Mouse (Mus musculus) kidney, adult 2 months (tissue): ENCODE measurements around the gene Acss1. TPM values are rescaled to one million over a fixed set of nuclear protein-coding genes. Genes with fewer than 3 reads are reported as not detected.

Source experiments
- DNase-seq: peaks from one replicate; pipeline ENCODE4 v3.0.0; 2021
- H3K27ac ChIP-seq: fragments of 200-500 bp; 2 replicates; pipeline ENCODE4 v1.5.1; 2012; ENCODE audit warnings: low read depth, low read length, control low read depth, inconsistent platforms; ENCODE audit not compliant: insufficient read depth
- H3K27me3 ChIP-seq: fragments of 200-500 bp; replicated peaks from 2 replicates; pipeline ENCODE4 v1.6.1; 2012; ENCODE audit warnings: mild to moderate bottlenecking, moderate library complexity, low read length, inconsistent platforms; ENCODE audit not compliant: control insufficient read depth, insufficient read depth
- H3K36me3 ChIP-seq: fragments of 200-500 bp; 2 replicates; pipeline ENCODE4 v1.6.1; 2012; ENCODE audit warnings: mild to moderate bottlenecking, moderate library complexity, low read length, inconsistent platforms; ENCODE audit not compliant: control insufficient read depth, insufficient read depth
- H3K4me1 ChIP-seq: fragments of 200-500 bp; 2 replicates; pipeline ENCODE4 v1.6.1; 2011; ENCODE audit warnings: low read length; ENCODE audit not compliant: control insufficient read depth, insufficient read depth
- H3K4me3 ChIP-seq: fragments of 200-500 bp; 2 replicates; pipeline ENCODE4 v1.5.1; 2011; ENCODE audit warnings: mild to moderate bottlenecking, low read depth, low read length, control low read depth; ENCODE audit not compliant: insufficient read depth
- CTCF ChIP-seq: fragments of 200-500 bp; conservative IDR thresholded peaks from 2 replicates; pipeline ENCODE4 v1.5.1; 2011; ENCODE audit warnings: low read depth, mild to moderate bottlenecking, control low read depth, low read length, moderate library complexity, mixed read lengths; ENCODE audit not compliant: insufficient read depth, insufficient read length
- POLR2A ChIP-seq: fragments of 200-500 bp; IDR thresholded peaks from one replicate; pipeline ENCODE4 v1.6.1; 2011; ENCODE audit warnings: low read depth, low read length, control low read depth
- WGBS: fragments of 180-500 bp; shearing (Covaris S2); methylation state at CpG from one replicate; pipeline ENCODE4 v1.1.7; 2018; 5-methylcytosine and 5-hydroxymethylcytosine counted together
- polyA plus RNA-seq: library from polyadenylated mRNA; depleted of rRNA; stranded (reverse); fragments of >200 nt; gene quantifications from 2 replicates; pipeline ENCODE4 v1.2.3, GENCODE M21; 2012

Acss1 gene
- polyA plus RNA-seq, 1 experiment: 461 TPM

DNA sequence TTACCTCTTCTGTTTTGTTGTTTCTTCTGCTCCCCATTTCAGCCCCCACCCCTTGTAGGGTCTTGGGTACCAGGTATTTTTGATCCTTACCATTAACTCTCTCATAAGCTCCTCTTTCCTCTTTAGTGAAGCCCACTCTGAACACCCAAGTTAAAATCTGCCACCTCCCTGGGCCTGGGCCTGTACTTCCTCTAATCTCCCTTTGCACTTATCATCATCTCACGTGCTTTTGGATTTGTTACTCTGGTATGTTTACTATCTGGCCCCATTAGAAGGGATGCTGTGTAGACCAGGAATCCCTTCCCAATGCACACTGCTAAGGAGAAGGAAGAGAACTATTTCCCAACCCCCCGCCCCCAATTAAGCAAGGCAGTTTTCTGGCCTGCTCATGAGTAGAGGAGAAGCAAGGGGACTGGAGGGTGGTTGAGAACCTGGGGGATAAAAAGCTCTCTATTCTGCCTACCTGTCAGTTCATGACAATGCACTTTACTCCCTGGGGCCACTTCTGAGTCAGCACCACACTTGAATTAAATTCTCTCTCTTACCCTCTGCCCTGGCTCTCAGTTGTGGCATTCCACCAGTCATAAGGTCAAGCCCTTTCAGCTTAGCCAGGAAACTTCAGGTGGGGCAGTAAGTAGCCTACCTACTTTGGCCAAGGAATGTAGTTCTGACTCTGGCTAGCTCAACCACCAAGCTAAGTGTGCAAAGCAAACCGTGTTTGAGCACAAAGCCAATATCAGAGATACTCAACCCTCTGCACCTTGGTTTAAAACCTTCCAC is 72.7 kb downstream of the Acss1 start:
- Histone ChIP-seq H3K4me3 (no peak overlapping the region), H3K36me3 (no peaks in the 10 kb centered on the region), H3K27ac (no peak overlapping the region), H3K27me3 (no peaks in the 10 kb centered on the region), H3K4me1 (peaks cover 11% of the 10 kb centered on the region; the same call in 1 of the 2 replicates)
- 65% methylated on average over 3 of the region's 3 CpGs for WGBS
- peak; percentile 88 for DNase-seq
- TF ChIP-seq POLR2A: no peak
- no peak for TF ChIP-seq CTCF

DNA sequence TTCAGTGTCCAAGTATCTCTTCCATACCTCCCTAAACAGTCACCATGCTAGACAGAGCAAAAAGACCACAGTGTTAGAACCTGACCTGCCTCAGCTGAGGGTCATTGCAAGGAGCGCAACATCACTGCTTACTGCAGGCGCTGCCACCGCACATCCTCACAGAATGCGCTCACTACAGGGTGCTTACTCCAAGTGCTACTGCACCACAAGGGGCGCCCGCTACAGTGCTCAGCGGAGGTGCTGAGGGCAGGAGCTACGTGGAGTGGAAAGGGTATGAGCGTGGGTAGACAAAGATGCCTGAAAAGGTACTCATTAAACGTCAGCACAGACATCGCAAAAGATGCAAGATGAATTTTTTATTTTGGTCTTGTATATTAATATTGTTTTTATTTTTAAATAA is 79.2 kb downstream of the Acss1 start:
- 87% methylated on average over 11 of the region's 11 CpGs for WGBS
- Histone ChIP-seq H3K27ac (no peak overlapping the region), H3K4me3 (no peak overlapping the region), H3K27me3 (no peaks in the 10 kb centered on the region), H3K4me1 (no peaks in the 10 kb centered on the region), H3K36me3 (peaks cover 2% of the 10 kb centered on the region; the same call in 1 of the 2 replicates)
- DNase-seq: no peak
- no peak for TF ChIP-seq CTCF
- no peak for TF ChIP-seq POLR2A

DNA sequence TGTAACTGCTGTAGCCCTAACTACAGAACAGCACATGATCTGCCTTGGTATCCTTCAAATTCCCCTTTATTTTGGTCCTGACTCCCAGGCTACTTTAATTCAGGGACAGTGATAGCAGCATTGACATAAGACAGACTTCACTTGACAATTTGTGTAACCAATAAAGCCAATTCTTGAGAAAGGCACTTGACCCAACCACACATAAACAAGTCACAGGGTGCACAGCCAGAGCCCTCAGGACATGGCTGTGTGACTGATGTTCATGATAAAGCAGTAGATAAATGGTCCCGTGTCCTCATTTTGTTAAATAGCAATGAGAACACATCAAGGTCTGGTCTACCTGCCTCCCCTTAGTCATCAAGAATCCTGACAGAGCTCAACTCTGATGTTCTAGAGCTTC is 88.7 kb downstream of the Acss1 start:
- Histone ChIP-seq H3K27ac (no peak overlapping the region), H3K4me3 (no peak overlapping the region), H3K27me3 (no peaks in the 10 kb centered on the region), H3K4me1 (no peaks in the 10 kb centered on the region), H3K36me3 (no peaks in the 10 kb centered on the region)
- 96% methylated on average over 1 of the region's 1 CpGs for WGBS
- TF ChIP-seq POLR2A: no peak
- TF ChIP-seq CTCF: no peak
- no peak for DNase-seq

DNA sequence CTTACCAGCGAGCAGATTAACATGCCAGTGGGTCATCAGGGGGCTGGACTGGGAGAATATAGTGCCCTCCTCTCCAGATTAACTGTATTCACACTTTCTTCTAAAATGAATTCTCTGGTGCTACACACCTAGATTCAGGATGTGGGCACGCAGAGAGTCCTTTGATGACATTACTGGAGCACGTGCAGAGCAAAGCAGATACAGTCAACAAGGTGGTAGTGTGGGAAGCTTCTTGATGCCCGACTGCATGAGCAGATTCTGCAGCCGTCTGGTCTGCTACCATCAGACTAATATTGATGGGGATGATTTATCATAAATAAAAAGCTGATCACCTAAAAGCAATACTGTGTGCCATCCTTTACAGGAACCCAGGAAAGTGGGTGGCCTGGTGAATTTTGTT is 89.7 kb downstream of the Acss1 start:
- no peak for TF ChIP-seq POLR2A
- H3K4me3 ChIP-seq: no peak overlapping the region
- no peak overlapping the region for H3K27ac ChIP-seq
- no peaks in the 10 kb centered on the region for H3K27me3 ChIP-seq
- H3K4me1 ChIP-seq: no peaks in the 10 kb centered on the region
- H3K36me3 ChIP-seq: no peaks in the 10 kb centered on the region
- WGBS: 87% methylated on average over 5 of the region's 5 CpGs
- DNase-seq: no peak

DNA sequence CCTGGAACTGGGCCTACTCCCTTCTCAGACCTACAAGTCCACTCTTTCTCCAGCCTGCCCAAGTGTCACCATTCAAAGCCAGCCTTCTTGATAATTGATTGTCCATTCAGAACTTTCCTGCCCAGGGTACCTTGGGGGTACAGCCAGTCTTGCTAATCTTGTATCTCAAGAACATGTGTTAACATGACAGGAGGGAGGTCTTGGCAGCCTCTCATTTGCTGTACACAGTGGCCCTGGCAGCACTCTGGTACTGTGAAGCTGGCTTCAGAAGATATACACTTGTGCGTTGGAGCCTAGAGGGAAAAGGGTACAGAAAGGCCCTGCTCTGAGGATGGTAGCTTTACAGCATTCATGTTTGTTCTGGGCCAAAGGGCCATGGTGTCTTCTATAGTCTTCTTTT is 92.0 kb downstream of the Acss1 start:
- no peak overlapping the region for H3K4me3 ChIP-seq
- no peaks in the 10 kb centered on the region for H3K4me1 ChIP-seq
- no peak overlapping the region for H3K27ac ChIP-seq
- no peak for TF ChIP-seq CTCF
- no peak for TF ChIP-seq POLR2A
- no peaks in the 10 kb centered on the region for H3K27me3 ChIP-seq
- DNase-seq: no peak
- 96% methylated on average over 1 of the region's 1 CpGs for WGBS
- H3K36me3 ChIP-seq: no peaks in the 10 kb centered on the region

DNA sequence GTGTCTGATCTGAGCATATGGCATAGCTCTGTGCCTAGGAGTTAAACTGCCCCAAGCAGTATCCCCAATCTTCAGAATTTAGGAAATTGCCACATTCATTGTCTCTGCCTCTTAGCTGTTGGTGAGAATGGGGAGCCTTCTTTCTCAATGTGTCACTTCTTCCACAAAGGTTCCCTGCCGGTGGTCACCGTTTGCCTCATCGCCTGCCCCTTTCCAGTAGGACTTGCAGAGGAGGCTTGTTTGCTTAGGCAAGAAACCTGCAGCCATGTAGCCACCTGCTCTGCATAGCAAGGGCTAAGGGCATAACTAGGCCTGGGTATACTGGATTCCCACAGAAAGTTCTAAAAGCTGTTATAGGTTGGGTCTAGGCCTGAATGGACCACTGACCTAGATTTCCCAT is 95.8 kb downstream of the Acss1 start:
- Histone ChIP-seq H3K4me1 (no peaks in the 10 kb centered on the region), H3K27ac (no peak overlapping the region), H3K4me3 (no peak overlapping the region), H3K27me3 (no peaks in the 10 kb centered on the region), H3K36me3 (no peaks in the 10 kb centered on the region)
- 95% methylated on average over 3 of the region's 3 CpGs for WGBS
- no peak for TF ChIP-seq POLR2A
- TF ChIP-seq CTCF: no peak
- DNase-seq: no peak

DNA sequence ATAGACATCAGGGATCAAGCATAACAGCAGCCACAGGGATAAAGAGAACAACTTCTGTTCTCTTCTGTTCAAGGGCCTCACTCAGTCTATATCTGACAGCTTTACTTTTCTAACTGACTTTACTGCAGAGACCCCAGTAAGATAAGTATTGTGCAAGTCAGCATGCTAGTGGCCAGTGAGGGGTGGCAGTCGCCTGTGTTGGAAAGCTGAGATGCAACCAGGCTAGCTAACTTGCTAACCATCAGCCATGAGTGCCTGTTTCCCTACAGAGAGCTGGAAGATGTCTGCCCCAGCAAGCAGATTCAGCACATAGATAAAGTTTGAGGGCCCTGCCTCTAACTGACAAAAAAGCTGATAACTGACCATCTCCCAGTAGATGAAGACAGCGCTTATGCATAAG is 97.5 kb downstream of the Acss1 start:
- TF ChIP-seq POLR2A: no peak
- no peak for TF ChIP-seq CTCF
- H3K36me3 ChIP-seq: no peaks in the 10 kb centered on the region
- DNase-seq: no peak
- H3K4me1 ChIP-seq: no peaks in the 10 kb centered on the region
- WGBS: 90% methylated on average over 2 of the region's 2 CpGs
- no peak overlapping the region for H3K27ac ChIP-seq
- no peak overlapping the region for H3K4me3 ChIP-seq
- no peaks in the 10 kb centered on the region for H3K27me3 ChIP-seq
